Mouse (Mus musculus) CH12.LX (cell line): ENCODE measurements at regions not wholly inside any gene's neighbourhood (a gene's known extent, or its start where the extent isn't known, plus 50 kb on each side); places are given as distances from the start of the nearest gene placed in this dataset.

Source experiments
- DNase-seq: peaks from one replicate; pipeline ENCODE4 v3.0.0-alpha.2; 2013; ENCODE audit errors: extremely low read depth
- H3K27ac ChIP-seq: 2 replicates; pipeline ENCODE4 v1.5.1; 2012; ENCODE audit warnings: low read depth, mild to moderate bottlenecking, control low read depth, moderate library complexity; ENCODE audit not compliant: insufficient read depth
- H3K27me3 ChIP-seq: replicated peaks from 2 replicates; pipeline ENCODE3; 2012; ENCODE audit warnings: inconsistent platforms
- H3K36me3 ChIP-seq, 2 experiments: replicated peaks in 1 of 2; 2 replicates each; pipeline versions ENCODE3 to v1.6.1; 2012; ENCODE audit warnings: inconsistent platforms in 1 of 2, low read length in 1 of 2, mild to moderate bottlenecking in 1 of 2, mixed read lengths in 1 of 2, moderate library complexity in 1 of 2; ENCODE audit not compliant: control insufficient read depth in 1 of 2, insufficient read depth in 1 of 2
- H3K4me1 ChIP-seq, 2 experiments: 2 replicates each; pipeline ENCODE4 v1.6.1; 2012; ENCODE audit warnings: inconsistent platforms in 1 of 2, moderate library complexity in 1 of 2; ENCODE audit not compliant: insufficient read depth in 2 of 2, control insufficient read depth in 1 of 2
- H3K4me2 ChIP-seq: 2 replicates; pipeline ENCODE4 v1.6.1; 2012; ENCODE audit warnings: low read depth, mild to moderate bottlenecking, control low read depth; ENCODE audit not compliant: poor library complexity, insufficient read depth, severe bottlenecking
- H3K4me3 ChIP-seq, 3 experiments: fragments of 150-350 bp in 1 of 3; sonication (generic) in 1 of 3; replicated peaks in 1 of 3; 2 replicates each; pipeline versions ENCODE3 to v1.5.1; 2011 to 2012; ENCODE audit warnings: low read depth in 2 of 3, low read length in 2 of 3, mild to moderate bottlenecking in 2 of 3, moderate library complexity in 2 of 3, control low read depth in 1 of 3, improper control_type of control experiment in 1 of 3, inconsistent platforms in 1 of 3, mixed read lengths in 1 of 3; ENCODE audit not compliant: poor library complexity in 1 of 3
- H3K79me2 ChIP-seq: replicated peaks from 2 replicates; pipeline ENCODE4 v1.6.1; 2012; ENCODE audit warnings: mild to moderate bottlenecking, moderate library complexity; ENCODE audit not compliant: control insufficient read depth, poor library complexity, insufficient read depth, severe bottlenecking; ENCODE audit errors: extremely low read depth
- H3K9ac ChIP-seq: 2 replicates; pipeline ENCODE4 v1.6.1; 2012; ENCODE audit warnings: low read depth, mild to moderate bottlenecking, control low read depth, moderate library complexity; ENCODE audit not compliant: insufficient read depth
- H3K9me3 ChIP-seq: replicated peaks from 2 replicates; pipeline ENCODE3; 2012; ENCODE audit warnings: low read length, inconsistent platforms, mixed read lengths
- CTCF ChIP-seq, 2 experiments: IDR thresholded peaks in 1 of 2; conservative IDR thresholded peaks in 1 of 2; 2 replicates each; pipeline ENCODE4 v1.5.1; 2011 to 2012; ENCODE audit warnings: low read depth in 2 of 2, low read length in 2 of 2, improper control_type of control experiment in 1 of 2, inconsistent platforms in 1 of 2, mild to moderate bottlenecking in 1 of 2, moderate library complexity in 1 of 2
- E2F4 ChIP-seq: IDR thresholded peaks from 2 replicates; pipeline ENCODE4 v1.6.1; 2011; ENCODE audit warnings: low read depth, low read length, improper control_type of control experiment; ENCODE audit not compliant: insufficient replicate concordance
- ELF1 ChIP-seq: IDR thresholded peaks from 2 replicates; pipeline ENCODE4 v1.6.1; 2014; ENCODE audit warnings: low read depth, mild to moderate bottlenecking, inconsistent platforms, low read length, improper control_type of control experiment
- EP300 ChIP-seq: IDR thresholded peaks from 2 replicates; pipeline ENCODE4 v1.6.1; 2011; ENCODE audit warnings: low read length, improper control_type of control experiment
- ETS1 ChIP-seq: conservative IDR thresholded peaks from 2 replicates; pipeline ENCODE4 v1.6.1; 2012; ENCODE audit warnings: low read depth, mild to moderate bottlenecking, inconsistent platforms, low read length, improper control_type of control experiment, moderate library complexity
- GABPA ChIP-seq: IDR thresholded peaks from 2 replicates; pipeline ENCODE4 v1.6.1; 2012; ENCODE audit warnings: low read depth, low read length, improper control_type of control experiment, inconsistent platforms; ENCODE audit not compliant: insufficient replicate concordance
- JUN ChIP-seq: IDR thresholded peaks from 2 replicates; pipeline ENCODE4 v1.6.1; 2011; ENCODE audit warnings: low read depth, mild to moderate bottlenecking, low read length, improper control_type of control experiment, moderate library complexity; ENCODE audit not compliant: insufficient read depth
- KAT2A ChIP-seq: IDR thresholded peaks from 2 replicates; pipeline ENCODE4 v1.6.1; 2012; ENCODE audit warnings: low read length, improper control_type of control experiment, inconsistent platforms; ENCODE audit not compliant: insufficient replicate concordance
- MAX ChIP-seq: IDR thresholded peaks from 2 replicates; pipeline ENCODE4 v1.6.1; 2011; ENCODE audit warnings: low read length, improper control_type of control experiment
- MXI1 ChIP-seq: IDR thresholded peaks from 2 replicates; pipeline ENCODE4 v1.6.1; 2011; ENCODE audit warnings: mild to moderate bottlenecking, low read depth, low read length, improper control_type of control experiment
- POLR2AphosphoS2 ChIP-seq: IDR thresholded peaks from 2 replicates; pipeline ENCODE4 v1.6.1; 2011; ENCODE audit warnings: low read depth, low read length, improper control_type of control experiment
- SIN3A ChIP-seq: IDR thresholded peaks from 2 replicates; pipeline ENCODE4 v1.6.1; 2012; ENCODE audit warnings: low read length, improper control_type of control experiment, inconsistent platforms
- SMC3 ChIP-seq: IDR thresholded peaks from 2 replicates; pipeline ENCODE4 v1.6.1; 2011; ENCODE audit warnings: low read depth, low read length, improper control_type of control experiment
- TBP ChIP-seq: conservative IDR thresholded peaks from 2 replicates; pipeline ENCODE4 v1.6.1; 2011; ENCODE audit warnings: low read depth, low read length, improper control_type of control experiment
- TCF12 ChIP-seq: IDR thresholded peaks from 2 replicates; pipeline ENCODE4 v1.6.1; 2014; ENCODE audit warnings: low read depth, mild to moderate bottlenecking, inconsistent platforms, low read length, improper control_type of control experiment
- UBTF ChIP-seq: IDR thresholded peaks from 2 replicates; pipeline ENCODE4 v1.6.1; 2012; ENCODE audit warnings: low read depth, mild to moderate bottlenecking, inconsistent platforms, low read length, improper control_type of control experiment, moderate library complexity
- USF2 ChIP-seq: conservative IDR thresholded peaks from 2 replicates; pipeline ENCODE4 v1.6.1; 2011; ENCODE audit warnings: low read depth, low read length, improper control_type of control experiment
- ZC3H11A ChIP-seq: IDR thresholded peaks from 2 replicates; pipeline ENCODE4 v1.6.1; 2012; ENCODE audit warnings: low read depth, mild to moderate bottlenecking, inconsistent platforms, low read length, improper control_type of control experiment
- ZKSCAN1 ChIP-seq: IDR thresholded peaks from 2 replicates; pipeline ENCODE4 v1.6.1; 2012; ENCODE audit warnings: low read depth, inconsistent platforms, low read length, improper control_type of control experiment, borderline replicate concordance
- ZMIZ1 ChIP-seq: IDR thresholded peaks from 2 replicates; pipeline ENCODE4 v1.6.1; 2012; ENCODE audit warnings: low read depth, mild to moderate bottlenecking, inconsistent platforms, low read length, improper control_type of control experiment
- dilution Hi-C: fragments of 300-500 bp; cut with MboI; formaldehyde crosslinking; loops from 2 replicates; pipeline ENCODE4 v1.14.3; 2020; ENCODE audit warnings: low sequenced_read_pairs; ENCODE audit not compliant: extremely low pct_unique_long_range_greater_than_20kb, extremely low pct_ligation_motif_present
- in situ Hi-C: fragments of 300-500 bp; cut with MboI; formaldehyde crosslinking; loops from 3 replicates; pipeline ENCODE4 v1.14.3; 2019; ENCODE audit warnings: low sequenced_read_pairs, low pct_ligation_motif_present, low pct_unique_long_range_greater_than_20kb, mixed read lengths

DNA sequence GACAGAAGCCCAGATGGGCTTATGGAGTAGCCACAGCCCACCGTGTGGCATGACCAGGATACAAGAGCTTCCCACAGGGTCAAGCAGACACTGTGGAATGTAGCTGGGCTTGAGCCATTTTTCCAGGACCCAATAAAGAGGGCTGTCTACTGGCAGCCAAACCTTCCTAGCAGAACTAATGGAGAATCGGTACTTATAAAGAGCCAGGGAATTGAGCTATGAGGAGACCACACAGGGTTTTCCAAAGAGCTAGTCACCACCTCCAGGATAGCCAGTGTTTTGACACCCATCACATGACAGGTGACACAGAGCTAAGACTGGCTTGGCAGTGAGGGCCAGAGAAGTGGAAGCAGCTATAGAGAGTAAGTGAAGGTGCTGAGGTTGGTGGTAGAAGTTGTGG lies 149.9 kb downstream of the Map2k4 start:
- no peak overlapping the region for H3K27ac ChIP-seq
- TF ChIP-seq SIN3A (no peak), KAT2A (no peak), USF2 (no peak)
- no peaks in the 10 kb centered on the region for H3K4me1 ChIP-seq
- no peak overlapping the region for H3K9ac ChIP-seq
- no peaks in the 10 kb centered on the region for H3K27me3 ChIP-seq
- in situ Hi-C loops: no loop called here
- H3K79me2 ChIP-seq: no peaks in the 10 kb centered on the region
- DNase-seq: no peak
- no peak overlapping the region for H3K4me2 ChIP-seq
- dilution Hi-C loops: no loop called here
- no peaks in the 10 kb centered on the region for H3K9me3 ChIP-seq
- H3K4me3 ChIP-seq: no peak overlapping the region
- no peaks in the 10 kb centered on the region for H3K36me3 ChIP-seq

DNA sequence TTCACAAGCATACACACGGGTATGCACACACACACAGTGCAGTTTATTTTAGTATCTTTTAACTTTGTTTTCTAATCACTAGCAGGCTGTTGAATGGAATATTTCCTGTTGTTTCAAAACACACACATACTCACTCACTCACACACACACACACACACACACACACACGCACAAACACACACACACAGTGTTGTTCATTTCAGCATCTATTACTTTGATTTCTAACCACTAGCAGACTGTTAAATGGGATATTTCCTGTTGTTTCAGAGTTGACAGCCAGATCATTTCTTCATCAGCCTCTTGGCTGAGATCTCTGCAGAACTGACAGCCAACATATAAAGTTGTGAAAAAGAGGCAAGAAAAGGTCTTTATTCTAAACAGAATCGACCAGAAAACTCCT lies 150.9 kb downstream of the Map2k4 start:
- H3K4me3 ChIP-seq: no peak overlapping the region
- no peak overlapping the region for H3K4me2 ChIP-seq
- TF ChIP-seq E2F4: no peak
- no peak for TF ChIP-seq UBTF
- TF ChIP-seq ZMIZ1: no peak
- TF ChIP-seq MAX: no peak
- no peak for TF ChIP-seq MXI1
- no peak for TF ChIP-seq ELF1
- no peak for TF ChIP-seq POLR2AphosphoS2
- TF ChIP-seq ETS1: no peak
- no peak for TF ChIP-seq GABPA
- TF ChIP-seq EP300: no peak
- no peak for TF ChIP-seq TCF12
- TF ChIP-seq TBP: no peak
- TF ChIP-seq SIN3A: no peak
- TF ChIP-seq ZKSCAN1: no peak
- no peak for TF ChIP-seq SMC3
- TF ChIP-seq ZC3H11A: no peak
- no peak for TF ChIP-seq JUN
- no peak for TF ChIP-seq CTCF (conservative IDR thresholded peaks at IDR 0.05 in 1 of 2, IDR thresholded peaks at IDR 0.05 in 1 of 2; ENCODE audit: low read depth in 2 of 2, low read length in 2 of 2)
- no peak for TF ChIP-seq USF2
- TF ChIP-seq, all 38 proteins: peak for 0
- Histone ChIP-seq H3K4me1 (no peaks in the 10 kb centered on the region), H3K9ac (no peak overlapping the region), H3K27ac (no peak overlapping the region), H3K36me3 (no peaks in the 10 kb centered on the region), H3K27me3 (no peaks in the 10 kb centered on the region), H3K79me2 (no peaks in the 10 kb centered on the region), H3K9me3 (no peaks in the 10 kb centered on the region)
- no peak for DNase-seq
- in situ Hi-C loops: no loop called here
- dilution Hi-C loops: no loop called here
